Mouse (Mus musculus): ENCODE data around the gene Rab7b.

Rab7b gene

GRCm38 (mm10) chr1:131688475-131688874 lies at the start of gene Rab7b:
TSS of gene Rab7b (plus strand) at chr1:131688695.
- DNase-seq = peak in 1 of 2 experiments; percentile 35

GRCm38 (mm10) chr1:131640062-131640461 lies 48.4 kb upstream of the Rab7b start:
- DNase-seq = no peak

GRCm38 (mm10) chr1:131641565-131641964 lies 46.9 kb upstream of the Rab7b start:
- DNase-seq = no peak

- DNase-seq = no peak
Observed at GRCm38 (mm10) chr1:131642251-131642650, 46.2 kb upstream of the Rab7b start.

- DNase-seq = no peak
Observed at GRCm38 (mm10) chr1:131652670-131653443, 35.6 kb upstream of the Rab7b start.

- DNase-seq = no peak
Observed at GRCm38 (mm10) chr1:131655601-131656000, 32.9 kb upstream of the Rab7b start.

GRCm38 (mm10) chr1:131657945-131658354 lies 30.5 kb upstream of the Rab7b start:
- peak; percentile 93 to 94 for DNase-seq

GRCm38 (mm10) chr1:131659512-131660085 lies 28.9 kb upstream of the Rab7b start:
- no peak for DNase-seq

GRCm38 (mm10) chr1:131660266-131660665 lies 28.2 kb upstream of the Rab7b start:
- no peak for DNase-seq

- DNase-seq = no peak
Observed at GRCm38 (mm10) chr1:131660716-131661472, 27.6 kb upstream of the Rab7b start.

GRCm38 (mm10) chr1:131661749-131662148 lies 26.7 kb upstream of the Rab7b start:
- no peak for DNase-seq

- no peak for DNase-seq
Observed at GRCm38 (mm10) chr1:131663286-131663995, 25.1 kb upstream of the Rab7b start.

- no peak for DNase-seq
Observed at GRCm38 (mm10) chr1:131664136-131664535, 24.4 kb upstream of the Rab7b start.

- DNase-seq = no peak
Observed at GRCm38 (mm10) chr1:131665886-131666285, 22.6 kb upstream of the Rab7b start.

- DNase-seq = no peak
Observed at GRCm38 (mm10) chr1:131671113-131671512, 17.4 kb upstream of the Rab7b start.

GRCm38 (mm10) chr1:131672361-131672760 lies 16.1 kb upstream of the Rab7b start:
- no peak for DNase-seq

GRCm38 (mm10) chr1:131679644-131680043 lies 8.9 kb upstream of the Rab7b start:
- no peak for DNase-seq

- DNase-seq = no peak
Observed at GRCm38 (mm10) chr1:131687739-131688138, 756 bp upstream of the Rab7b start.

GRCm38 (mm10) chr1:131689016-131689415 lies 521 bp downstream of the Rab7b start:
- DNase-seq = no peak

GRCm38 (mm10) chr1:131689899-131690298 lies 1.4 kb downstream of the Rab7b start:
- DNase-seq = no peak

- peak; percentile 24 to 61 for DNase-seq
Observed at GRCm38 (mm10) chr1:131690435-131690834, 1.9 kb downstream of the Rab7b start.

- DNase-seq = no peak
Observed at GRCm38 (mm10) chr1:131691356-131691755, 2.9 kb downstream of the Rab7b start.

GRCm38 (mm10) chr1:131695308-131695707 lies 6.8 kb downstream of the Rab7b start:
- DNase-seq = no peak
